Comparison of ENCODE assay signal across 13 mouse cellular contexts in genomic region chr16:45952501-45952900, GRCm38 (mm10). TPM values are rescaled to one million over a fixed set of nuclear protein-coding genes. Genes with fewer than 3 reads are reported as not detected.
DNase-seq lines count a peak whose midpoint lies in the region; ATAC-seq and TF ChIP-seq lines count a peak whose summit lies in the region.
"Had no signal": no experiment of that assay in that cellular context is flagged by ENCODE, and none has a peak within 500 bp of the region (broad histone marks: within the 10 kb centered on the region; RNA-seq: fewer than 3 reads in every experiment).

No protein-coding gene starts in this region.

- peaks cover 15% of the 10 kb centered on the region for H3K4me1 ChIP-seq in liver, adult 2 months (ENCODE audit: control insufficient read depth, insufficient read depth, low read length)
- H3K4me1 ChIP-seq in midbrain, embryonic 16.5 days (ENCODE audit: control insufficient read depth, insufficient read depth, low read length), result no peaks in the 10 kb centered on the region

- TF ChIP-seq CTCF in liver, adult 2 months (IDR thresholded peaks at IDR 0.05; ENCODE audit: low read depth, low read length), result no peak

- no peaks in the 10 kb centered on the region for H3K9me3 ChIP-seq in midbrain, embryonic 16.5 days (replicated peaks; ENCODE audit: control insufficient read depth, low read length, poor library complexity, severe bottlenecking)

- H3K4me3 ChIP-seq in liver, adult 2 months (ENCODE audit: insufficient read depth, low read depth, low read length), result peak overlapping the region; percentile 77
- H3K4me3 ChIP-seq in midbrain, embryonic 16.5 days (ENCODE audit: low read depth, low read length), result no peak overlapping the region
- H3K4me3 ChIP-seq: gastrocnemius, adult 2 months; layer of hippocampus, adult 2 months had no signal

- H3K36me3 ChIP-seq in liver, adult 2 months (ENCODE audit: control insufficient read depth, insufficient read depth, low read length), result peaks cover 11% of the 10 kb centered on the region
- H3K36me3 ChIP-seq in midbrain, embryonic 16.5 days (ENCODE audit: control insufficient read depth, insufficient read depth, low read length), result no peaks in the 10 kb centered on the region

- no peak for TF ChIP-seq POLR2A in liver, adult 2 months (IDR thresholded peaks at IDR 0.05; ENCODE audit: extremely low read depth, insufficient read depth, low read length)

- H3K27me3 ChIP-seq in liver, adult 2 months (ENCODE audit: control insufficient read depth, insufficient read depth, low read length), result no peaks in the 10 kb centered on the region
- H3K27me3 ChIP-seq in midbrain, embryonic 16.5 days (ENCODE audit: control insufficient read depth, insufficient read depth, low read depth, low read length), result no peaks in the 10 kb centered on the region

- peak; percentile 83 for ATAC-seq in inflammation-experienced regulatory T-cells, adult 6 months
- ATAC-seq in midbrain, embryonic 16.5 days, result no peak

- H3K27ac ChIP-seq in liver, adult 2 months (replicated peaks; ENCODE audit: insufficient read depth, low read depth, low read length), result peak overlapping the region; percentile 86
- no peak overlapping the region for H3K27ac ChIP-seq in midbrain, embryonic 16.5 days (ENCODE audit: low read length)
- H3K27ac ChIP-seq: gastrocnemius, adult 2 months; layer of hippocampus, adult 2 months had no signal

- DNase-seq in liver, adult 2 months (ENCODE audit: extremely low read depth, low read depth, low spot score), result peak; percentile 88
- no peak for DNase-seq in liver
- peak; percentile 24 for DNase-seq in kidney, postnatal 10 days
- peak; percentile 39 for DNase-seq in naive thymus-derived CD4-positive, alpha-beta T cell, adult 2 months (ENCODE audit: low read depth)
- no peak for DNase-seq in heart, adult 8-10 months (ENCODE audit: low spot score)
- DNase-seq in spleen, postnatal 10 days (ENCODE audit: low spot score in 2 of 2), result no peak
- DNase-seq: cerebellum, postnatal 14 days; gastrocnemius, adult 2 months; heart, postnatal 10 days; lung, postnatal 14 days had no signal

- WGBS in liver, adult 2 months, result 12% methylated on average over 5 of the region's 5 CpGs
- WGBS in midbrain, embryonic 16.5 days, result 68% methylated on average over 5 of the region's 5 CpGs

- no peak overlapping the region for H3K4me2 ChIP-seq in midbrain, embryonic 16.5 days (ENCODE audit: low read length)

- H3K9ac ChIP-seq in liver, adult 2 months (ENCODE audit: low read depth, low read length), result peak overlapping the region; percentile 82
- H3K9ac ChIP-seq in midbrain, embryonic 16.5 days (ENCODE audit: low read depth, low read length), result no peak overlapping the region

- peaks cover 7% of the 10 kb centered on the region for H3K79me2 ChIP-seq in liver, adult 2 months (ENCODE audit: control insufficient read depth, insufficient read depth, low read length)

RNA-seq across cellular contexts. Expression of gene Phldb2, which starts 0.9 kb away (rescaled TPM):
- 51.2 and 58.3 TPM in 2 replicates for total RNA-seq in liver, adult 2 months (2014; rRNA removed)
- 19.1 and 20.0 TPM in 2 replicates for polyA plus RNA-seq in liver, adult 2 months (2012; rRNA removed)
- under 1 TPM in 1 of 3 experiments, not detected in 2; 0.15 TPM for polyA plus RNA-seq in inflammation-experienced regulatory T-cells, adult 6 months (2017; shearing (Covaris generic))
- 10 to 100 TPM; 11.3 to 12.6 (median 11.8) TPM for total RNA-seq in heart, adult 8-10 months (2022)
- 6.6 and 6.9 TPM in 2 replicates for polyA plus RNA-seq in midbrain, embryonic 16.5 days (2015; fragmentation: Nextera tagmentation; extraction: Ambion mirVana)

RNA-seq across cellular contexts. Expression of gene Plcxd2, which starts 57.5 kb away (rescaled TPM):
- total RNA-seq in liver, adult 2 months (2014; rRNA removed), result 40.7 and 43.6 TPM in 2 replicates
- 20.2 and 20.8 TPM in 2 replicates for polyA plus RNA-seq in liver, adult 2 months (2012; rRNA removed)
- polyA plus RNA-seq in inflammation-experienced regulatory T-cells, adult 6 months (2017; shearing (Covaris generic)), result 1 to 10 TPM; 2.6 to 6.1 (median 5.4) TPM
- total RNA-seq in heart, adult 8-10 months (2022), result under 1 TPM; 0.09 to 0.22 (median 0.12) TPM
- 15.5 and 16.2 TPM in 2 replicates for polyA plus RNA-seq in midbrain, embryonic 16.5 days (2015; fragmentation: Nextera tagmentation; extraction: Ambion mirVana)

Comparison
In these comparisons a context has a peak if more than half of its experiments do, and no peak if none do; other contexts are left out.
1. DNase-seq: peak in liver, adult 2 months (single experiment), kidney, postnatal 10 days (single experiment) and naive thymus-derived CD4-positive, alpha-beta T cell, adult 2 months (single experiment); none in liver (single experiment), heart, adult 8-10 months (single experiment) and spleen, postnatal 10 days (0 of 2).